Mouse (Mus musculus): ENCODE data around the gene Myt1l.

GRCm38 (mm10) chr12:29932951-29933350 lies 404.8 kb downstream of the Myt1l start:
- no peak for TF ChIP-seq EP300 (IDR thresholded peaks at IDR 0.05)
- TF ChIP-seq CTCF (IDR thresholded peaks at IDR 0.05), result peak; percentile 9; the same call in 1 of the 2 replicates

Measured in lung, postnatal 0 days (tissue).